Mouse (Mus musculus): ENCODE measurements around the gene Dvl1. TPM values are rescaled to one million over a fixed set of nuclear protein-coding genes. Genes with fewer than 3 reads are reported as not detected.

Gene Dvl1
- polyA plus RNA-seq, 1 experiment from 2014 or later = 5.1 TPM

GRCm38 (mm10) chr4:155891551-155892001, 44.4 kb downstream of the Dvl1 start, which contains the start of the genes Pusl1 and Acap3:
Gene Pusl1 (minus strand): TSS chr4:155891781.
Gene Acap3 (plus strand): TSS chr4:155891822.
- under 1% methylated on average over 52 of the region's 52 CpGs for WGBS (ENCODE audit: insufficient replicate concordance)
- peak; percentile 98 for DNase-seq
- Histone ChIP-seq H3K4me1 (ENCODE audit: insufficient read depth) (peaks cover 44% of the 10 kb centered on the region), H3K4me3 (ENCODE audit: low read depth, low read length) (peak within 1 kb of the TSS; percentile 95), H3K36me3 (replicated peaks; ENCODE audit: insufficient read depth, low read length) (peaks cover 34% of the 10 kb centered on the region), H3K9me3 (ENCODE audit: low read length) (no peaks in the 10 kb centered on the region), H3K4me2 (ENCODE audit: low read depth, low read length) (peak within 1 kb of the TSS; percentile 99), H3K27ac (ENCODE audit: low read depth) (peak within 1 kb of the TSS; percentile 100), H3K27me3 (ENCODE audit: insufficient read depth, low read length) (no peaks in the 10 kb centered on the region), H3K9ac (replicated peaks) (peak within 1 kb of the TSS; percentile 98)
- no peak for TF ChIP-seq CTCF (IDR thresholded peaks at IDR 0.05; ENCODE audit: low read depth)
- TF ChIP-seq EP300 (IDR thresholded peaks at IDR 0.05; ENCODE audit: low read depth) = no peak
- ATAC-seq = peak; percentile 90

- peaks cover 44% of the 10 kb centered on the region for H3K4me1 ChIP-seq (ENCODE audit: insufficient read depth)
- no peak for TF ChIP-seq EP300 (IDR thresholded peaks at IDR 0.05; ENCODE audit: low read depth)
- TF ChIP-seq CTCF (IDR thresholded peaks at IDR 0.05; ENCODE audit: low read depth) = peak; percentile 44
- ATAC-seq (peak; percentile 92), DNase-seq (peak; percentile 91)
- H3K27me3 ChIP-seq (ENCODE audit: insufficient read depth, low read length) = no peaks in the 10 kb centered on the region
- peak overlapping the region; percentile 95 for H3K4me3 ChIP-seq (ENCODE audit: low read depth, low read length)
- no peaks in the 10 kb centered on the region for H3K9me3 ChIP-seq (ENCODE audit: low read length)
- peak overlapping the region; percentile 98 for H3K9ac ChIP-seq (replicated peaks)
- 0% methylated on average over 40 of the region's 56 CpGs for WGBS (ENCODE audit: insufficient replicate concordance)
- peak overlapping the region; percentile 99 for H3K4me2 ChIP-seq (ENCODE audit: low read depth, low read length)
- peaks cover 34% of the 10 kb centered on the region for H3K36me3 ChIP-seq (replicated peaks; ENCODE audit: insufficient read depth, low read length)
- peak overlapping the region; percentile 100 for H3K27ac ChIP-seq (ENCODE audit: low read depth)
These were observed 44.8 kb downstream of the Dvl1 start for GRCm38 (mm10) chr4:155892017-155892416.

GRCm38 (mm10) chr4:155892438-155893211, 45.4 kb downstream of the Dvl1 start:
- H3K9ac ChIP-seq (replicated peaks) = peak overlapping the region; percentile 98
- WGBS (ENCODE audit: insufficient replicate concordance) = 5% methylated on average over 36 of the region's 37 CpGs
- peak; percentile 22 for ATAC-seq
- peak overlapping the region; percentile 99 for H3K4me2 ChIP-seq (ENCODE audit: low read depth, low read length)
- H3K4me3 ChIP-seq (ENCODE audit: low read depth, low read length) = peak overlapping the region; percentile 95
- H3K9me3 ChIP-seq (ENCODE audit: low read length) = no peaks in the 10 kb centered on the region
- H3K36me3 ChIP-seq (replicated peaks; ENCODE audit: insufficient read depth, low read length) = peaks cover 29% of the 10 kb centered on the region
- peak overlapping the region; percentile 100 for H3K27ac ChIP-seq (ENCODE audit: low read depth)
- no peak for TF ChIP-seq EP300 (IDR thresholded peaks at IDR 0.05; ENCODE audit: low read depth)
- H3K4me1 ChIP-seq (ENCODE audit: insufficient read depth) = peaks cover 44% of the 10 kb centered on the region
- H3K27me3 ChIP-seq (ENCODE audit: insufficient read depth, low read length) = no peaks in the 10 kb centered on the region
- peak; percentile 54 for DNase-seq

- no peak overlapping the region for H3K27ac ChIP-seq (ENCODE audit: low read depth)
- peaks cover 23% of the 10 kb centered on the region for H3K36me3 ChIP-seq (replicated peaks; ENCODE audit: insufficient read depth, low read length)
- DNase-seq (no peak), ATAC-seq (no peak)
- no peaks in the 10 kb centered on the region for H3K9me3 ChIP-seq (ENCODE audit: low read length)
- peaks cover 44% of the 10 kb centered on the region for H3K4me1 ChIP-seq (ENCODE audit: insufficient read depth)
- peak overlapping the region; percentile 99 for H3K4me2 ChIP-seq (ENCODE audit: low read depth, low read length)
- peak overlapping the region; percentile 95 for H3K4me3 ChIP-seq (ENCODE audit: low read depth, low read length)
- no peaks in the 10 kb centered on the region for H3K27me3 ChIP-seq (ENCODE audit: insufficient read depth, low read length)
- WGBS (ENCODE audit: insufficient replicate concordance) = 69% methylated on average over 8 of the region's 8 CpGs
- TF ChIP-seq CTCF (IDR thresholded peaks at IDR 0.05; ENCODE audit: low read depth) (no peak), EP300 (IDR thresholded peaks at IDR 0.05; ENCODE audit: low read depth) (no peak)
- no peak overlapping the region; the same call in 1 of the 2 replicates for H3K9ac ChIP-seq (replicated peaks)
These were observed 46.0 kb downstream of the Dvl1 start for GRCm38 (mm10) chr4:155893212-155893690.

GRCm38 (mm10) chr4:155894311-155894881, 47.2 kb downstream of the Dvl1 start:
- TF ChIP-seq EP300 (IDR thresholded peaks at IDR 0.05; ENCODE audit: low read depth) = no peak
- TF ChIP-seq CTCF (IDR thresholded peaks at IDR 0.05; ENCODE audit: low read depth) = no peak
- Histone ChIP-seq H3K9me3 (ENCODE audit: low read length) (no peaks in the 10 kb centered on the region), H3K36me3 (replicated peaks; ENCODE audit: insufficient read depth, low read length) (peaks cover 21% of the 10 kb centered on the region), H3K4me1 (ENCODE audit: insufficient read depth) (peaks cover 44% of the 10 kb centered on the region), H3K9ac (replicated peaks) (peak overlapping the region; percentile 31; the same call in 1 of the 2 replicates), H3K27ac (ENCODE audit: low read depth) (peak overlapping the region; percentile 23), H3K4me2 (ENCODE audit: low read depth, low read length) (peak overlapping the region; percentile 99), H3K4me3 (ENCODE audit: low read depth, low read length) (peak overlapping the region; percentile 30), H3K27me3 (ENCODE audit: insufficient read depth, low read length) (no peaks in the 10 kb centered on the region)
- DNase-seq = peak; percentile 66
- no peak for ATAC-seq
- 24% methylated on average over 8 of the region's 8 CpGs for WGBS (ENCODE audit: insufficient replicate concordance)

- Histone ChIP-seq H3K27me3 (ENCODE audit: insufficient read depth, low read length) (no peaks in the 10 kb centered on the region), H3K9me3 (ENCODE audit: low read length) (no peaks in the 10 kb centered on the region), H3K36me3 (replicated peaks; ENCODE audit: insufficient read depth, low read length) (peaks cover 29% of the 10 kb centered on the region), H3K4me1 (ENCODE audit: insufficient read depth) (peaks cover 43% of the 10 kb centered on the region), H3K4me2 (ENCODE audit: low read depth, low read length) (peak overlapping the region; percentile 99), H3K27ac (ENCODE audit: low read depth) (no peak overlapping the region), H3K9ac (replicated peaks) (no peak overlapping the region), H3K4me3 (ENCODE audit: low read depth, low read length) (no peak overlapping the region)
- ATAC-seq (no peak), DNase-seq (no peak)
- TF ChIP-seq CTCF (IDR thresholded peaks at IDR 0.05; ENCODE audit: low read depth) (no peak), EP300 (IDR thresholded peaks at IDR 0.05; ENCODE audit: low read depth) (no peak)
- WGBS (ENCODE audit: insufficient replicate concordance) = 58% methylated on average over 6 of the region's 6 CpGs
These were observed 48.0 kb downstream of the Dvl1 start for GRCm38 (mm10) chr4:155895216-155895615.
